25 mouse cellular contexts compared by ENCODE assay signal in the genomic region with DNA sequence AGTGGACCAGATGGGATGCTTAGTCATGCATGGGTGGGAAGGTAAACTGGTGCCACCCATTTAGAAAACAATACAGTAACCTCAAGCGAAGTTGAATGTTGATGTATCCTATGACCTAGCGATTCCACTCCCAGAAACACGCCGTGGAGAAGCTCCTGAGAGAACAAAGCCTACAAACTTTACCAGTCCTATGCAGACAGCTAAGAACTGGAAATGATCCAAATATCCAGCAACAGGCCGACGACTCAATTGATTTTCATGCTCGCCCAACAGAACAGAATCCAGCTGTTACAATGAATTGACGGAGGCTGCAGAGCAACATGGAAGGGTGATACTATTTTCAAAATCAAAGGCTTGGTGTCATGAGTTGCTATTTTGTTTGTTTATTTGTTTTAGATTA. TPM values are rescaled to one million over a fixed set of nuclear protein-coding genes. Genes with fewer than 3 reads are reported as not detected.
DNase-seq lines count a peak whose midpoint lies in the region; ATAC-seq and TF ChIP-seq lines count a peak whose summit lies in the region.
"Had no signal": no experiment of that assay in that cellular context is flagged by ENCODE, and none has a peak within 500 bp of the region (broad histone marks: within the 10 kb centered on the region; RNA-seq: fewer than 3 reads in every experiment).

No protein-coding gene starts in this region.

- H3K9me3 ChIP-seq in hindbrain, embryonic 14.5 days (ENCODE audit: control insufficient read depth, low read length): no peaks in the 10 kb centered on the region
- H3K9me3 ChIP-seq in hindbrain, embryonic 13.5 days: no peaks in the 10 kb centered on the region
- no peaks in the 10 kb centered on the region for H3K9me3 ChIP-seq in lung, postnatal 0 days (ENCODE audit: low read length)
- H3K9me3 ChIP-seq in stomach, postnatal 0 days (ENCODE audit: control insufficient read depth, low read length): no peaks in the 10 kb centered on the region
- H3K9me3 ChIP-seq: forebrain, embryonic 10.5 days; forebrain, embryonic 15.5 days; heart, embryonic 12.5 days; heart, embryonic 15.5 days; hindbrain, embryonic 10.5 days; hindbrain, embryonic 15.5 days had no signal

- H3K4me1 ChIP-seq in hindbrain, embryonic 14.5 days (replicated peaks; ENCODE audit: control insufficient read depth, insufficient read depth, low read length): peaks cover 18% of the 10 kb centered on the region
- peaks cover 42% of the 10 kb centered on the region for H3K4me1 ChIP-seq in hindbrain, embryonic 13.5 days (replicated peaks)
- no peaks in the 10 kb centered on the region for H3K4me1 ChIP-seq in lung, postnatal 0 days (ENCODE audit: insufficient read depth, low read depth, low read length)
- no peaks in the 10 kb centered on the region for H3K4me1 ChIP-seq in stomach, postnatal 0 days (replicated peaks; ENCODE audit: control insufficient read depth, insufficient read depth)

- peak; percentile 40 for DNase-seq in hindbrain, embryonic 14.5 days (ENCODE audit: low spot score)
- DNase-seq in lung, postnatal 0 days (ENCODE audit: low spot score): peak; percentile 29
- no peak for DNase-seq in lung, postnatal 36 days
- DNase-seq in MN1 (ENCODE audit: low spot score): peak; percentile 38
- peak; percentile 44 for DNase-seq in stomach, postnatal 0 days (ENCODE audit: low spot score)
- no peak for DNase-seq in adrenal gland, adult 8-10 months
- DNase-seq: adrenal gland, postnatal 14 days; B cell, adult 2 months; cerebellum, adult 11-12 months; cerebellum, adult 8-10 months; cerebellum, postnatal 10 days; cerebellum, postnatal 36 days; gastrocnemius, postnatal 25 days; heart, adult 18-20 months; heart, postnatal 10 days; heart, postnatal 36 days had no signal

- no peaks in the 10 kb centered on the region for H3K36me3 ChIP-seq in hindbrain, embryonic 14.5 days (replicated peaks; ENCODE audit: control insufficient read depth, insufficient read depth)
- H3K36me3 ChIP-seq in hindbrain, embryonic 13.5 days: no peaks in the 10 kb centered on the region
- H3K36me3 ChIP-seq in lung, postnatal 0 days (ENCODE audit: insufficient read depth, low read length): no peaks in the 10 kb centered on the region
- no peaks in the 10 kb centered on the region for H3K36me3 ChIP-seq in stomach, postnatal 0 days (ENCODE audit: control insufficient read depth, insufficient read depth, low read length)
- H3K36me3 ChIP-seq: forebrain, embryonic 10.5 days; forebrain, embryonic 15.5 days; heart, embryonic 12.5 days; heart, embryonic 15.5 days; hindbrain, embryonic 10.5 days; hindbrain, embryonic 15.5 days had no signal

- TF ChIP-seq EP300 in lung, postnatal 0 days (IDR thresholded peaks at IDR 0.05): no peak
- no peak for TF ChIP-seq EP300 in stomach, postnatal 0 days (optimal IDR thresholded peaks at IDR 0.05)

- no peak overlapping the region for H3K4me2 ChIP-seq in hindbrain, embryonic 14.5 days (replicated peaks)
- no peak overlapping the region for H3K4me2 ChIP-seq in hindbrain, embryonic 13.5 days
- H3K4me2 ChIP-seq in lung, postnatal 0 days (replicated peaks; ENCODE audit: low read depth, low read length): no peak overlapping the region
- no peak overlapping the region for H3K4me2 ChIP-seq in stomach, postnatal 0 days (replicated peaks; ENCODE audit: low read depth)
- H3K4me2 ChIP-seq: forebrain, embryonic 15.5 days; heart, embryonic 12.5 days; heart, embryonic 15.5 days; hindbrain, embryonic 15.5 days had no signal

- 39% methylated on average over 8 of the region's 8 CpGs for WGBS in hindbrain, embryonic 14.5 days
- WGBS in hindbrain, embryonic 13.5 days: 48% methylated on average over 8 of the region's 8 CpGs
- whole genome bisulfite sequencing in lung, postnatal 0 days: 60% methylated on average over 8 of the region's 8 CpGs
- 40% methylated on average over 8 of the region's 8 CpGs for WGBS in stomach, postnatal 0 days

- no peak for ATAC-seq in hindbrain, embryonic 14.5 days (ENCODE audit: low FRiP score)
- no peak for ATAC-seq in hindbrain, embryonic 13.5 days (ENCODE audit: low FRiP score)
- ATAC-seq in lung, postnatal 0 days: no peak; the same call in 1 of the 2 replicates
- peak; percentile 90 for ATAC-seq in stomach, postnatal 0 days (ENCODE audit: low FRiP score, low TSS enrichment)
- ATAC-seq: forebrain, embryonic 15.5 days had no signal

- TF ChIP-seq CTCF in lung, postnatal 0 days (IDR thresholded peaks at IDR 0.05): no peak
- no peak for TF ChIP-seq CTCF in stomach, postnatal 0 days (IDR thresholded peaks at IDR 0.05; ENCODE audit: low read depth)

- no peak overlapping the region for H3K9ac ChIP-seq in hindbrain, embryonic 14.5 days
- H3K9ac ChIP-seq in hindbrain, embryonic 13.5 days: no peak overlapping the region
- H3K9ac ChIP-seq in lung, postnatal 0 days (replicated peaks; ENCODE audit: low read depth): no peak overlapping the region
- H3K9ac ChIP-seq in stomach, postnatal 0 days (ENCODE audit: low read length): no peak overlapping the region
- H3K9ac ChIP-seq: forebrain, embryonic 15.5 days; heart, embryonic 12.5 days; heart, embryonic 15.5 days; hindbrain, embryonic 15.5 days had no signal

- no peak overlapping the region for H3K27ac ChIP-seq in hindbrain, embryonic 14.5 days
- H3K27ac ChIP-seq in hindbrain, embryonic 13.5 days: no peak overlapping the region
- H3K27ac ChIP-seq in lung, postnatal 0 days (ENCODE audit: low read length): no peak overlapping the region
- no peak overlapping the region for H3K27ac ChIP-seq in stomach, postnatal 0 days (replicated peaks)
- H3K27ac ChIP-seq: forebrain, embryonic 10.5 days; forebrain, embryonic 15.5 days; heart, embryonic 15.5 days; hindbrain, embryonic 10.5 days; hindbrain, embryonic 15.5 days had no signal

- H3K4me3 ChIP-seq in hindbrain, embryonic 14.5 days (replicated peaks; ENCODE audit: low read length): no peak overlapping the region
- no peak overlapping the region for H3K4me3 ChIP-seq in hindbrain, embryonic 13.5 days
- H3K4me3 ChIP-seq in lung, postnatal 0 days (ENCODE audit: low read depth, low read length): no peak overlapping the region
- H3K4me3 ChIP-seq in stomach, postnatal 0 days (ENCODE audit: low read depth, low read length): no peak overlapping the region
- H3K4me3 ChIP-seq: forebrain, embryonic 10.5 days; forebrain, embryonic 15.5 days; heart, embryonic 12.5 days; heart, embryonic 15.5 days; hindbrain, embryonic 10.5 days; hindbrain, embryonic 15.5 days had no signal

- no peaks in the 10 kb centered on the region for H3K27me3 ChIP-seq in hindbrain, embryonic 14.5 days (ENCODE audit: control insufficient read depth, insufficient read depth, low read length)
- H3K27me3 ChIP-seq in hindbrain, embryonic 13.5 days: no peaks in the 10 kb centered on the region
- H3K27me3 ChIP-seq in lung, postnatal 0 days (replicated peaks; ENCODE audit: insufficient read depth, low read length): no peaks in the 10 kb centered on the region
- no peaks in the 10 kb centered on the region for H3K27me3 ChIP-seq in stomach, postnatal 0 days (ENCODE audit: control insufficient read depth, insufficient read depth, low read length)
- H3K27me3 ChIP-seq: CH12.LX; forebrain, embryonic 15.5 days; heart, embryonic 12.5 days; heart, embryonic 15.5 days; hindbrain, embryonic 15.5 days had no signal

RNA-seq across cellular contexts. Expression of a gene that starts 54.5 kb away (rescaled TPM):
- 28.2 and 34.6 TPM in 2 replicates for polyA plus RNA-seq in hindbrain, embryonic 14.5 days (2014; fragmentation: Nextera tagmentation; extraction: Ambion mirVana)
- polyA plus RNA-seq in hindbrain, embryonic 13.5 days (2015; fragmentation: Nextera tagmentation; extraction: Ambion mirVana): 39.9 and 42.0 TPM in 2 replicates
- polyA plus RNA-seq in lung, postnatal 0 days (2015; fragmentation: Nextera tagmentation; extraction: Ambion mirVana): 7.4 and 11.8 TPM in 2 replicates
- polyA plus RNA-seq in stomach, postnatal 0 days (2015; fragmentation: Nextera tagmentation; extraction: Ambion mirVana): 4.6 and 5.2 TPM in 2 replicates
- 1 to 10 TPM; 1.2 to 2.0 (median 1.6) TPM for total RNA-seq in adrenal gland, adult 8-10 months (2022)
- total RNA-seq: CH12.LX, MEL had no signal

Comparison
In these comparisons a context has a peak if more than half of its experiments do, and no peak if none do; other contexts are left out.
1. DNase-seq: peak in hindbrain, embryonic 14.5 days (single experiment), lung, postnatal 0 days (single experiment), MN1 (single experiment) and stomach, postnatal 0 days (single experiment); none in lung, postnatal 36 days (single experiment) and adrenal gland, adult 8-10 months (single experiment).